Comparison of ENCODE assay signal across 9 mouse cellular contexts in the genomic region with DNA sequence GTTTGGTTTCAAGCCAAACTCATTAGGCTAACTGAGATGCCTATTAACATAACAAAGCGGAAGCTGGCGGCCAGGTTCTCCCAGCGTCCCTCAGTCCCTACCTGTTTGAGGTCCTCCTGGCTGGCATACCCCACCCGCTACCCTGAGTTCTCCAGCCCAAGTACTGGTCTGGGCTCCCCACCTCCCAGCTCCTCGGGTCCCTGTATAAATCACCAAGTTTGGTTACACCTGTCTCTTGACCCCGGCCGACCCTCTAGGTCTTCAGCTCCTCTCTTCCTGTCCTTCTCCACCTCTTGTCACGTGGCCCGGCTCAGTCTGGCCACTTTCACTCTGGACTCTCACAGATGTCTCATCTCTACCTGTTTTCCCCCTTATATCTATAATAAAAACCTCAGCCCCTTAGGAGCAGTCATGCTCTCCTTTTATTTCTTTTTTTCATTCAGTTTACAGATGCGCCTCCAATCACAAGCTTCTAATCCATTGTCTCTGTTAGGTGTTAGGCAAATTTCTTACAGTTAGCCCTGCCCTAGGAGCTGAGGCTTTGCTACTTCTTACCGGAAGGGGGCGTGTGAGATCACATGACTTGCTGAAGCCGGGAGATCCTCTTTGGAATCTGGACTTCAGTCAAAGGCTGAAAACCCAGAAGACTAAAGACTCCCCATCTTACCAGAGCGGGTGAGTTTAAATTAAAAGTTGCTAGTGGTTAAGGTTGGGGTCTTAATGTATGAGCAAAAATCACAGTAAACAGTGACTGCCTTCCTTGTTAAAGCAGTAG. TPM values are rescaled to one million over a fixed set of nuclear protein-coding genes. Genes with fewer than 3 reads are reported as not detected.
DNase-seq lines count a peak whose midpoint lies in the region; ATAC-seq and TF ChIP-seq lines count a peak whose summit lies in the region.
"Had no signal": no experiment of that assay in that cellular context is flagged by ENCODE, and none has a peak within 500 bp of the region (broad histone marks: within the 10 kb centered on the region; RNA-seq: fewer than 3 reads in every experiment).

No protein-coding gene starts in this region.

- no peaks in the 10 kb centered on the region for H3K4me1 ChIP-seq in spleen, adult 2 months (ENCODE audit: control insufficient read depth, insufficient read depth, insufficient read length)
- peaks cover 8% of the 10 kb centered on the region for H3K4me1 ChIP-seq in forebrain, embryonic 16.5 days (replicated peaks; ENCODE audit: control insufficient read depth, insufficient read depth, low read length)
- peaks cover 6% of the 10 kb centered on the region for H3K4me1 ChIP-seq in hindbrain, embryonic 15.5 days (replicated peaks)
- H3K4me1 ChIP-seq in midbrain, embryonic 15.5 days = peaks cover 7% of the 10 kb centered on the region; the same call in 1 of the 2 replicates

- no peaks in the 10 kb centered on the region for H3K36me3 ChIP-seq in spleen, adult 2 months (ENCODE audit: control insufficient read depth, insufficient read depth, low read length)
- no peaks in the 10 kb centered on the region for H3K36me3 ChIP-seq in forebrain, embryonic 16.5 days (ENCODE audit: control insufficient read depth, insufficient read depth)
- no peaks in the 10 kb centered on the region for H3K36me3 ChIP-seq in hindbrain, embryonic 15.5 days
- no peaks in the 10 kb centered on the region for H3K36me3 ChIP-seq in midbrain, embryonic 15.5 days (replicated peaks)

- H3K4me3 ChIP-seq in spleen, adult 2 months (ENCODE audit: extremely low read depth, insufficient read depth, insufficient read length) = peak overlapping the region; percentile 2; the same call in 1 of the 2 replicates
- no peak overlapping the region for H3K4me3 ChIP-seq in forebrain, embryonic 16.5 days (replicated peaks; ENCODE audit: low read length)
- peak overlapping the region; percentile 14; the same call in 1 of the 2 replicates for H3K4me3 ChIP-seq in hindbrain, embryonic 15.5 days
- peak overlapping the region; percentile 20 for H3K4me3 ChIP-seq in midbrain, embryonic 15.5 days
- H3K4me3 ChIP-seq: erythroblast, embryonic 14.5 days had no signal

- no peaks in the 10 kb centered on the region for H3K9me3 ChIP-seq in forebrain, embryonic 16.5 days (ENCODE audit: control insufficient read depth, low read length)
- no peaks in the 10 kb centered on the region for H3K9me3 ChIP-seq in hindbrain, embryonic 15.5 days
- no peaks in the 10 kb centered on the region for H3K9me3 ChIP-seq in midbrain, embryonic 15.5 days

- TF ChIP-seq CTCF in spleen, adult 2 months (IDR thresholded peaks at IDR 0.05; ENCODE audit: extremely low read depth, insufficient read depth, insufficient read length, insufficient replicate concordance) = peak; percentile 20; the same call in 1 of the 2 replicates

- no peaks in the 10 kb centered on the region for H3K27me3 ChIP-seq in spleen, adult 2 months (ENCODE audit: control insufficient read depth, insufficient read depth, low read length)
- H3K27me3 ChIP-seq in forebrain, embryonic 16.5 days (replicated peaks; ENCODE audit: control insufficient read depth, insufficient read depth, low read length) = no peaks in the 10 kb centered on the region
- no peaks in the 10 kb centered on the region for H3K27me3 ChIP-seq in hindbrain, embryonic 15.5 days
- H3K27me3 ChIP-seq in midbrain, embryonic 15.5 days (replicated peaks) = no peaks in the 10 kb centered on the region

- H3K4me2 ChIP-seq in forebrain, embryonic 16.5 days (ENCODE audit: low read length) = peak overlapping the region; percentile 37
- H3K4me2 ChIP-seq in hindbrain, embryonic 15.5 days = peak overlapping the region; percentile 56
- peak overlapping the region; percentile 39 for H3K4me2 ChIP-seq in midbrain, embryonic 15.5 days

- H3K9ac ChIP-seq in forebrain, embryonic 16.5 days (replicated peaks; ENCODE audit: low read depth, low read length) = no peak overlapping the region
- peak overlapping the region; percentile 27; the same call in 1 of the 2 replicates for H3K9ac ChIP-seq in hindbrain, embryonic 15.5 days
- no peak overlapping the region for H3K9ac ChIP-seq in midbrain, embryonic 15.5 days

- TF ChIP-seq POLR2A in spleen, adult 2 months (IDR thresholded peaks at IDR 0.05; ENCODE audit: low read depth, low read length) = no peak

- H3K27ac ChIP-seq in spleen, adult 2 months (ENCODE audit: insufficient read depth, low read length) = no peak overlapping the region
- no peak overlapping the region for H3K27ac ChIP-seq in forebrain, embryonic 16.5 days (ENCODE audit: low read length)
- H3K27ac ChIP-seq in hindbrain, embryonic 15.5 days (replicated peaks) = no peak overlapping the region
- no peak overlapping the region for H3K27ac ChIP-seq in midbrain, embryonic 15.5 days

- peak; percentile 77 for ATAC-seq in forebrain, embryonic 16.5 days
- peak; percentile 72 for ATAC-seq in hindbrain, embryonic 15.5 days (ENCODE audit: low FRiP score, low read depth)
- peak; percentile 64 for ATAC-seq in midbrain, embryonic 15.5 days (replicated peaks)
- no peak for ATAC-seq in activated CD4-positive, CD25-positive, alpha-beta regulatory T cell, adult 4 months

- WGBS in spleen, adult 2 months = 30% methylated on average over 14 of the region's 14 CpGs
- WGBS in forebrain, embryonic 16.5 days = 9% methylated on average over 14 of the region's 14 CpGs
- WGBS in hindbrain, embryonic 15.5 days = 17% methylated on average over 14 of the region's 14 CpGs
- WGBS in midbrain, embryonic 15.5 days = 15% methylated on average over 14 of the region's 14 CpGs

- DNase-seq in spleen, adult 2 months (ENCODE audit: low read depth in 1 of 2, low spot score in 2 of 2) = peak in 1 of 2 experiments; percentile 22
- no peak for DNase-seq in spleen, postnatal 4 days (ENCODE audit: low spot score in 2 of 2)
- peak; percentile 37 for DNase-seq in c-Kit-positive CD71-positive TER-119-positive erythroid progenitor cells, embryonic 14.5 days (ENCODE audit: low spot score)
- peak; percentile 47 for DNase-seq in liver

RNA-seq across cellular contexts. Expression of a gene that starts 7.5 kb away (rescaled TPM):
- polyA plus RNA-seq in spleen, adult 2 months (2012; rRNA removed) = 46.3 and 60.3 TPM in 2 replicates
- 428 TPM in 2 replicates for polyA plus RNA-seq in forebrain, embryonic 16.5 days (2015; fragmentation: Nextera tagmentation; extraction: Ambion mirVana)
- polyA plus RNA-seq in hindbrain, embryonic 15.5 days (2015; fragmentation: Nextera tagmentation; extraction: Ambion mirVana) = 338 and 368 TPM in 2 replicates
- polyA plus RNA-seq in midbrain, embryonic 15.5 days (2015; fragmentation: Nextera tagmentation; extraction: Ambion mirVana) = 375 and 389 TPM in 2 replicates
- 10 to 100 TPM; 47.6 to 76.7 TPM for polyA plus RNA-seq in activated CD4-positive, CD25-positive, alpha-beta regulatory T cell, adult 4 months (2017; shearing (Covaris generic))

RNA-seq across cellular contexts. Expression of a gene that starts 21.2 kb away (rescaled TPM):
- 23.0 and 32.6 TPM in 2 replicates for polyA plus RNA-seq in spleen, adult 2 months (2012; rRNA removed)
- polyA plus RNA-seq in forebrain, embryonic 16.5 days (2015; fragmentation: Nextera tagmentation; extraction: Ambion mirVana) = 37.7 and 43.0 TPM in 2 replicates
- polyA plus RNA-seq in hindbrain, embryonic 15.5 days (2015; fragmentation: Nextera tagmentation; extraction: Ambion mirVana) = 43.9 and 45.2 TPM in 2 replicates
- polyA plus RNA-seq in midbrain, embryonic 15.5 days (2015; fragmentation: Nextera tagmentation; extraction: Ambion mirVana) = 50.7 and 51.4 TPM in 2 replicates
- polyA plus RNA-seq in activated CD4-positive, CD25-positive, alpha-beta regulatory T cell, adult 4 months (2017; shearing (Covaris generic)) = 10 to 100 TPM; 17.6 to 20.6 TPM

RNA-seq across cellular contexts. Expression of a gene that starts 46.9 kb away (rescaled TPM):
- polyA plus RNA-seq in spleen, adult 2 months (2012; rRNA removed) = 0.28 and 0.35 TPM in 2 replicates
- 5.5 and 8.3 TPM in 2 replicates for polyA plus RNA-seq in forebrain, embryonic 16.5 days (2015; fragmentation: Nextera tagmentation; extraction: Ambion mirVana)
- polyA plus RNA-seq in hindbrain, embryonic 15.5 days (2015; fragmentation: Nextera tagmentation; extraction: Ambion mirVana) = 9.8 and 10.4 TPM in 2 replicates
- 11.2 and 12.9 TPM in 2 replicates for polyA plus RNA-seq in midbrain, embryonic 15.5 days (2015; fragmentation: Nextera tagmentation; extraction: Ambion mirVana)
- polyA plus RNA-seq in activated CD4-positive, CD25-positive, alpha-beta regulatory T cell, adult 4 months (2017; shearing (Covaris generic)) = 1 to 10 TPM; 2.9 to 3.6 TPM
- polyA plus RNA-seq: erythroblast, embryonic 14.5 days had no signal

Comparison
In these comparisons a context has a peak if more than half of its experiments do, and no peak if none do; other contexts are left out.
1. DNase-seq: peak in c-Kit-positive CD71-positive TER-119-positive erythroid progenitor cells, embryonic 14.5 days (single experiment) and liver (single experiment); none in spleen, postnatal 4 days (0 of 2).
2. Peak in every context shown above with its lines, with median percentiles within 50 percentile points of each other: H3K4me2 ChIP-seq.